Mouse (Mus musculus) heart, postnatal 0 days (tissue): ENCODE data around the gene Tmc6.

Experiments used
- CTCF ChIP-seq: IDR thresholded peaks from 2 replicates; pipeline ENCODE4 v1.5.1; 2016; ENCODE audit warnings: antibody characterized with exemption, control low read depth, low read depth
- EP300 ChIP-seq: IDR thresholded peaks from 2 replicates; pipeline ENCODE4 v1.6.1; 2016; ENCODE audit warnings: antibody characterized with exemption, low read depth

GRCm38 (mm10) chr11:117792281-117792888 is 10.4 kb upstream of the Tmc6 start:
- TF ChIP-seq CTCF: no peak
- TF ChIP-seq EP300: no peak
